Mouse (Mus musculus): ENCODE data around the gene Mgea5. TPM values are rescaled to one million over a fixed set of nuclear protein-coding genes. Genes with fewer than 3 reads are reported as not detected.

The Mgea5 gene
- polyA plus RNA-seq, 1 experiment from 2014 or later = 68.9 TPM

DNA sequence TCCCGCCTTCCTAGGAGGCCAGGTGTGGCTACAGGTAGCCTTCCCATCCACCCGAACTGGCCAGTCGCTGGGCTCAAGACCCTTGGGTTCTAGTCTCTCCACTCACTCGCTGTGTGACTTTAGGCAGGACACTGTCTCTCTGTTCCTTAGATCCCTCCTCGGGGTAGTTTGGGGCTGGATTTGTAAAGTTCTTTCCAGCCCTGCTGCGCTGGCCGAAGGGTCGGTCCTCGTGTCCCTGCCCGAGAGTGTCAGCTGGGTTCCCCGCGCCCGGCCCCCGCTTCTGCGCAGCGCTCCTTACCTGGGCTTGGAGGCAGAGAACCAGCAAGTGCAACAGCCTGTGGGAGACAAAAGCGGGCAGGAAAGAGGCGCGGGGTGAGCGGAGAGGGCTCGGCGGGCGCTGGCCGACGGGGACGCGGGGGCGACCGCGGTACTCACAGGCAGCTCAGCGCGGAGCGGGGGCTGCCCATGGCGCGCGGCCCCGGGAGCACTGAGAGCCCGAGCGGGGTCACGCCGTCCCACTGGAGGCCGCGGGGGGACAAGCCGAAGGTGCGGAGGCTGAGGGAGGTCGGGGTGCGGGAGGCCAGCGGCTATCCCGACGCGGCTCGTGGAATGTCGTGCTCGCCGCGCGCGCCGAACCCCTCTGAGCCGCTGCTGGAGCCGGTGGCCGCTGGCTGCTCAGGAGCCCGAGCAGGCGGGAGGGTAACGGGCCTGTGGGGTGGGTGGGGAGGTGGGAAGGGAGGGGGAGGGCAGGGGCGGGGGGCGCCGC is 41.2 kb downstream of the Mgea5 start, which contains the start of gene Fgf8:
Fgf8 (minus strand) TSS at position 698 of the 766 bp plus-strand sequence.
- Histone ChIP-seq H3K4me1 (peaks cover 61% of the 10 kb centered on the region), H3K27ac (peak within 1 kb of the TSS; percentile 59; the same call in 1 of the 2 replicates), H3K4me3 (peak within 1 kb of the TSS; percentile 57), H3K9me3 (replicated peaks) (no peaks in the 10 kb centered on the region), H3K27me3 (ENCODE audit: low read depth, poor library complexity, severe bottlenecking) (peaks cover 100% of the 10 kb centered on the region), H3K36me3 (0 out of 2 replicates have a peak, but pooled peaks cover 2% of the 10 kb centered on the region)
- under 1% methylated on average over 65 of the region's 68 CpGs for WGBS
- peak; percentile 70 for DNase-seq (ENCODE audit: low spot score)

DNA sequence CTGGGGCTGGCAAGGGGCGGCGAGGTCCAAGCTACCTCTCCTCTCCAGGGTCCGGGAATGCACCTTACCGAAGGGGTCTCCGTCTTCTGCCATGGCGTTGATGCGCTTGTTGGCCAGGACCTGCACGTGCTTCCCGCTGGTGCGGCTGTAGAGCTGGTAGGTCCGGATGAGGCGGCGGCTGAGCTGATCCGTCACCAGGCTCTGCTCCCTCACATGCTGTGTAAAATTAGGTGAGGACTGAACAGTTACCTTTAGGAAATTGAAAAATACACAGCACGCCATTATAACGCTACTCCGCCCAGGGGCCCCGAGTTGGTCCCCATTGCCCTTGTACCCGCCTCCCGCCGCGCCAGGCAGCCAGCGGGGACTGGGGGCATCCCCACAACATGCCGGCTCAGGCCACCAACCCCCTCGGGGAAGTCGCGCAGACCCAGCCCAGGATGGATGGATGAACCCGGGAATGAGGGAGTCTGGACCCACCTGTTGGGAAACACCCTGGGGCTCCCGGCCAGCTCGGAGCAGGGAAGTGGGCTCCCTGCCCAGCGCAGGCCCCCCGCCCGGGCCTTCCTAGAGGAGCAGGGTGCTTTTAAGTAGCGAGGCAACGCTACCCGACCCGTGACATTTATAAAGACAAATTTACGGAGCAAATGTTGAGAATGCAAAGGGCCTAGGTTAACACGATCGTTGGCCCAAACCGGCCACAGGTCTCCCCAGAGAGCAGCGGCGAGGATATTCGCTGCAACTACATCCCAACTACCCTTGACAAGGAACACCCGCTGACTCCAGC is 42.0 kb downstream of the Mgea5 start:
- no peaks in the 10 kb centered on the region for H3K9me3 ChIP-seq (replicated peaks)
- peak; percentile 64 for DNase-seq (ENCODE audit: low spot score)
- peak overlapping the region; percentile 57 for H3K4me3 ChIP-seq
- under 1% methylated on average over 45 of the region's 45 CpGs for WGBS
- no peaks in the 10 kb centered on the region for H3K36me3 ChIP-seq
- H3K27me3 ChIP-seq (ENCODE audit: low read depth, poor library complexity, severe bottlenecking) = peaks cover 100% of the 10 kb centered on the region
- H3K4me1 ChIP-seq = peaks cover 61% of the 10 kb centered on the region
- no peak overlapping the region for H3K27ac ChIP-seq

DNA sequence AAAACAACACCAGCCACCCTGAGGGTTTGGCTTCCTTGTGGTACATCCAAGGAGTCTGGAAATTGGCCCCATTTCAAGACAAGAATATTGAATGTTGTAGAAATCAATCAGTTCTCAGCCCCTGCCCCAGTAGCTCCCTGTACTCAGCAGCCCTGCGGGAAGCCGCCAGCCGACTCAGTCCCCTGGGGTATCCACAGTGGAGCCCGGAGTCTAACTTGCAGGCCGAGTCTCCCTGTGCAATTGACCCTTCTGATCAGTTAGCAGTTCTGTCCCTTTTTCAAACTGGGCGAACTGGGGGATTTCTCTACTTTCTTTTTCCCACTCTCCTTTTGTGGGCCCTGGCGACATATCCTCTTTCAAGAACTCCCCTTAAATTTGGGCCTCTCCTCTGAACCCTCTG is 42.8 kb downstream of the Mgea5 start:
- H3K4me3 ChIP-seq = peak overlapping the region; percentile 57; the same call in 1 of the 2 replicates
- peak; percentile 59 for DNase-seq (ENCODE audit: low spot score)
- peaks cover 58% of the 10 kb centered on the region for H3K4me1 ChIP-seq
- 4% methylated on average over 7 of the region's 7 CpGs for WGBS
- H3K27me3 ChIP-seq (ENCODE audit: low read depth, poor library complexity, severe bottlenecking) = peaks cover 100% of the 10 kb centered on the region
- H3K27ac ChIP-seq = no peak overlapping the region
- H3K36me3 ChIP-seq = no peaks in the 10 kb centered on the region
- no peaks in the 10 kb centered on the region for H3K9me3 ChIP-seq (replicated peaks)

DNA sequence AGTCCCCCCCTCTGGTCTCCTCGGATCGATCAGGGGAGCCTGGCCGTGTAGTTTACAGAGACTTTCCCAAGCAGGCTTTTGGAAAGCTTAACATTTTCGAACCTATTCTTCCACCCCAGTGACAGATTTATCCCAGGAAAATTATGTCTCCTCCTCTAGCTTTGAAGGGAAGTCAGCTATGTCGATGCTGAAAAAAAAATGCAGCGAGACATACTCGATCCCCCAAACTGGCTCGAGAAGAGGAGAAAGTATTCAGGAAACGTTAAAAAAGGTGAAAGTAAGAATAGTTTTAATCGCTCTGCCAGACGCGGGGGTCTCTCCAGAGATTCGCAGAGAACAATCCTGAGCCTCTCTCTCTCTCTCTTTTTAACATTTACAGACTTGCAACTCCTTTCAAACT is 43.4 kb downstream of the Mgea5 start:
- peak overlapping the region; percentile 5; the same call in 1 of the 2 replicates for H3K4me3 ChIP-seq

DNA sequence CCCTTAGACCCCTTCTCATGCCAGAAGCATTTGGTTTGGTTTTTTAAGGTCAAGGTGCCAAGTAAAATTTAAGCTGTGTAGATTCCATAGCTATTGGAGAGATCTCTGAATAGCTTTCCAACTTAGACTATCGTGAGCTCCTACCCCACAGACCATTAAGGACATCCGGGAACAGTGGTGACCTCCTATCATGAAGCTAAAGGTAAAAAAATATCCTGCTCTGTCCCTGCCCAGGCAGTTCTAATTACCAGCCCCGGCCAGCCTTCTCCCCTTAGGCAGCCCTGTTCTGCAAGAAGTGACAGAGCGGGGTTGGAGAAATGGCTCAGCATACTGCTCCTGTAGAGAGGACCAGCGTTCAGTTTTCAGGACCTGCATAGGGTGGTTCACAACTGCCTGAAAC is 45.1 kb downstream of the Mgea5 start:
- no peaks in the 10 kb centered on the region for H3K36me3 ChIP-seq
- H3K4me3 ChIP-seq = no peak overlapping the region
- H3K27me3 ChIP-seq (ENCODE audit: low read depth, poor library complexity, severe bottlenecking) = peaks cover 100% of the 10 kb centered on the region
- H3K4me1 ChIP-seq = peaks cover 74% of the 10 kb centered on the region
- DNase-seq (ENCODE audit: low spot score) = no peak
- WGBS = 53% methylated on average over 5 of the region's 5 CpGs
- H3K9me3 ChIP-seq (replicated peaks) = no peaks in the 10 kb centered on the region
- no peak overlapping the region for H3K27ac ChIP-seq

More for the DNA sequence above, 43.4 kb downstream of the Mgea5 start:
- Histone ChIP-seq H3K27ac (no peak overlapping the region), H3K9me3 (replicated peaks) (no peaks in the 10 kb centered on the region), H3K36me3 (no peaks in the 10 kb centered on the region), H3K4me1 (peaks cover 58% of the 10 kb centered on the region), H3K27me3 (ENCODE audit: low read depth, poor library complexity, severe bottlenecking) (peaks cover 100% of the 10 kb centered on the region)
- DNase-seq (ENCODE audit: low spot score) = no peak
- 11% methylated on average over 13 of the region's 13 CpGs for WGBS

DNA sequence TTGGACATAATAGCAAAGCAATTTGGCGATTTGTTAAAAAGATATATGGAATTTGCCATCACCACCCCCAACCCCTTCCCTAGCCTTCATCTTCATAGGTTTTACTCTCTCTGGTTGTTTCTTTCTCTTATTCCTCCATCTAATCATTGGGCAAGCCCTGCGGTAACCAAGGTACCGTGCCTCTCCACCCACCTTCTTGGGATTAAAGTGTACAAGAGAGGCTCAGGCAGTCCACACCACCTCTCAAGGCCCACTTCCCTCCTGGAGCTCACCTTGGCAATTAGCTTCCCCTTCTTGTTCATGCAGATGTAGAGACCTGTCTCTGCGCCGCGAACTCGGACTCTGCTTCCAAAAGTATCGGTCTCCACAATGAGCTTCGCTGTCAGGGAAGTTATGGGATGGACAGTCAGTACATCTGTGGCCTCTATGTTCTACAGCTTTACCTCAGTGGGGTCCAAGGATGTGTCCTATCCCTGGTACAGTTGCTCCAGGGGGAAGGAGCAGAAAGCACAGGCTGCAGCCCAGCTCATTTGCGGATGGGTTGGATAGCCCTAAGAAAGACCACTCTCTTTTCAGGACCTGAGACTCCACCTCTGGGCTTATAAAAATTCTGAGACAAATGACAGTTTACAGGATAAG is 45.7 kb downstream of the Mgea5 start:
- WGBS = 74% methylated on average over 10 of the region's 10 CpGs
- Histone ChIP-seq H3K27me3 (ENCODE audit: low read depth, poor library complexity, severe bottlenecking) (peaks cover 100% of the 10 kb centered on the region), H3K27ac (no peak overlapping the region), H3K9me3 (replicated peaks) (no peaks in the 10 kb centered on the region), H3K4me3 (no peak overlapping the region; the same call in 1 of the 2 replicates), H3K4me1 (peaks cover 73% of the 10 kb centered on the region), H3K36me3 (no peaks in the 10 kb centered on the region)
- DNase-seq (ENCODE audit: low spot score) = no peak

DNA sequence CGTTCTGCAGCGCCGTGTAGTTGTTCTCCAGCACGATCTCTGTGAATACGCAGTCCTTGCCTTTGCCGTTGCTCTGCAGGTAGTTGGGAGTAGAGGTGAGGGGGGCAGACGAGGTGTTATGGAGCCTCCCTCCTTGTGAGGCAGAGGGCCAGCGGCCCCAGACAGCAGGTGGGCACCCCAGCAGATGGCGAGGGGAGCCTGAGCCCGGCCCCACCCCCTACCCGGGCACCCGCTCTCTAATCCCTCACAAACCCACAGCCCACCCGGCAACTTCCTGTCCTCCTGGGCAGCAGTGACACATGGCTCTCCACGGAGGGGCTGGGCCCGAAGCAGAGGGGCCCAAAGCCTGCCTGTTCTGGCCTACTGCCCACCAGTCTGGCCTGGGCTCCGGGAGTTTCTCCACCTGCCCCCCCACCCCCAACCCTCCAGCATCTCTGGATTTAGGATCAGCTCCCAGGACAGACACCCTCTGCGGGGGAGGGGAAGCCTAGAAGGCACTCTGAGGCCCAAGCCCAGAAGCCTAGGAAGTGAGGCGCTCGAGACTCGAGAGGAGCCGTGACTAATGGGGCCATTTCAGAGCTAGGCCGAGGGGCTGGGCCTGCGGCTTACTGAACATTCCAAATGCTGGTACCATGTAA is 46.3 kb downstream of the Mgea5 start:
- Histone ChIP-seq H3K27me3 (ENCODE audit: low read depth, poor library complexity, severe bottlenecking) (peaks cover 100% of the 10 kb centered on the region), H3K4me3 (peak overlapping the region; percentile 46), H3K9me3 (replicated peaks) (no peaks in the 10 kb centered on the region), H3K36me3 (no peaks in the 10 kb centered on the region), H3K4me1 (peaks cover 67% of the 10 kb centered on the region), H3K27ac (peak overlapping the region; percentile 59)
- peak; percentile 67 for DNase-seq (ENCODE audit: low spot score)
- 13% methylated on average over 23 of the region's 23 CpGs for WGBS

DNA sequence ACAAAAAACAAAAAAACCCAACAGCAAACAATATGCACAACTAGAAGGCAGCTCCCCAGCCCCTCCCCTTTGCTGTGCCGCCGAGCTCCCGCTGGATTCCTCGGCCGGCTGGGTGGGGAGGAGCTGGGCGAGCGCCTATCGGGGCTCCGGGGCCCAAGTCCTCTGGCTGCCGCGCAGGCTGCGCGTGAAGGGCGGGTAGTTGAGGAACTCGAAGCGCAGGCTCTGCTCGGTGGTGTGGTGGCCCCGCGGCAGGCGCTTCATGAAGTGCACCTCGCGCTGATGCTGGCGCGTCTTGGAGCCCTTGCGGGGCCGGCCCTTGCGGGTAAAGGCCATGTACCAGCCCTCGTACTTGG is 46.8 kb downstream of the Mgea5 start:
- Histone ChIP-seq H3K36me3 (no peaks in the 10 kb centered on the region), H3K27ac (peak overlapping the region; percentile 59), H3K4me3 (peak overlapping the region; percentile 46), H3K4me1 (peaks cover 63% of the 10 kb centered on the region), H3K27me3 (ENCODE audit: low read depth, poor library complexity, severe bottlenecking) (peaks cover 100% of the 10 kb centered on the region), H3K9me3 (replicated peaks) (no peaks in the 10 kb centered on the region)
- 2% methylated on average over 28 of the region's 28 CpGs for WGBS
- no peak for DNase-seq (ENCODE audit: low spot score)

DNA sequence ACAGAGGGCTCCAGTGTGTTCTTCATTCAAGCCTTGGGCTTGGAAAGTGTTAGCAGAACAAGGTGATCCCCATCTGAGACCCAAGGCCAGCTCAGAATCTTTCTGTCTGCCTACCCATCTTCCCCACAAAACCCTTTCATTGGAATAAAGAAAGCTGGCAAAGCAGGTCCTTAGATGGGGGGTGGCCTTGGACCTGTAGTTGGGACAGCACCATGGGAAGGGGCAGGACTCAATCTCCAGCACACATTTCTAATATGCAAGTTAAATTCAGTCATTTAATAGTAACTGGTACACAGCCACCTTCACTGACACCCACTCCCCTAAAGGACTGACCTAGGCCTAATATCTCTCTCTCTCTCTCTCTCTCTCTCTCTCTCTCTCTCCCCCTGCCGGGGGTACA is 47.4 kb downstream of the Mgea5 start:
- no peak for DNase-seq (ENCODE audit: low spot score)
- peak overlapping the region; percentile 46; the same call in 1 of the 2 replicates for H3K4me3 ChIP-seq
- H3K36me3 ChIP-seq = no peaks in the 10 kb centered on the region
- H3K27ac ChIP-seq = no peak overlapping the region
- H3K9me3 ChIP-seq (replicated peaks) = no peaks in the 10 kb centered on the region
- WGBS = 39% methylated on average over 1 of the region's 1 CpGs
- H3K27me3 ChIP-seq (ENCODE audit: low read depth, poor library complexity, severe bottlenecking) = peaks cover 100% of the 10 kb centered on the region
- H3K4me1 ChIP-seq = peaks cover 57% of the 10 kb centered on the region

DNA sequence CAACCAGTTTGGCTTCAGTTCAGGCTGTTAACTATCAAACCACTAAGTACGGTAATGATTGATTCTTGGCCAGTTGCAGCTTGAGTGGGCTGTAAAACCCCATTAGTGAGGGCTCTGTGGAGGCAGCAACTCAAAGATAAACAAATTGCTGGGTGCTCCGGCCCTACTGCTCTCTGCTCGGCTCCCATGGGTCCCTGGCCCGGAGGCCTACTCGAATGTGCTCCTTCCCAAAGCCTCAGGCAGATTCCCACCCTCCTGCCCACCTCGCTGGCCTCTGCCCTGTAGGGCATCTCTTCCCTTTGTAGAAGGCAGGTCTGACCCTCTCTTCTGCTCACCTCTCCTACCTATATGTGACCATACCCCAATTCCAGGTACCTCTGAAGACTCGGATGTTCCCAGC is 48.9 kb downstream of the Mgea5 start:
- Histone ChIP-seq H3K4me3 (no peak overlapping the region), H3K36me3 (no peaks in the 10 kb centered on the region), H3K9me3 (replicated peaks) (no peaks in the 10 kb centered on the region), H3K27ac (no peak overlapping the region), H3K4me1 (peaks cover 45% of the 10 kb centered on the region), H3K27me3 (ENCODE audit: low read depth, poor library complexity, severe bottlenecking) (peaks cover 100% of the 10 kb centered on the region)
- WGBS = 11% methylated on average over 7 of the region's 7 CpGs
- no peak for DNase-seq (ENCODE audit: low spot score)

DNA sequence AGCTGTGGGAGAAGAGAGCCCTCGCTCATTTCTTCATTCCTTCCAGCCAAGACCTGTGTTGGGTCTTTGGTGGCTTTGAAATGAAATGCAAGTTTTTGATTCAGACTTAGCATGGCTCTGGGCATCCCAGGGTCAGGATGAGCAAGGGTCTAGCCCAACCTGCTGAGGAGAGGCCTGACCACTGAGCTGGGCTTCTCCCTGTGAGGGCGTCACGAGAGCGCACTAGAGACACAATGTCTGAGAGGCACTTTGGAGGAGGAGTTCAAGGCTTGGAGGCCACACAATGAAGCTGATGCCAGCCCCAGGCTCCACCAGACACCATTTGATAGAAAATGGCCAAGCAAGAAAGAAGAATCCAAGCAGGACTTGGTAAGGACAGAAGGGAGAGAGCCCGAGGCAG is 49.4 kb downstream of the Mgea5 start:
- 41% methylated on average over 5 of the region's 5 CpGs for WGBS
- Histone ChIP-seq H3K4me1 (peaks cover 42% of the 10 kb centered on the region), H3K36me3 (no peaks in the 10 kb centered on the region), H3K4me3 (no peak overlapping the region), H3K27ac (no peak overlapping the region), H3K27me3 (ENCODE audit: low read depth, poor library complexity, severe bottlenecking) (peaks cover 98% of the 10 kb centered on the region), H3K9me3 (replicated peaks) (no peaks in the 10 kb centered on the region)
- DNase-seq (ENCODE audit: low spot score) = no peak

DNA sequence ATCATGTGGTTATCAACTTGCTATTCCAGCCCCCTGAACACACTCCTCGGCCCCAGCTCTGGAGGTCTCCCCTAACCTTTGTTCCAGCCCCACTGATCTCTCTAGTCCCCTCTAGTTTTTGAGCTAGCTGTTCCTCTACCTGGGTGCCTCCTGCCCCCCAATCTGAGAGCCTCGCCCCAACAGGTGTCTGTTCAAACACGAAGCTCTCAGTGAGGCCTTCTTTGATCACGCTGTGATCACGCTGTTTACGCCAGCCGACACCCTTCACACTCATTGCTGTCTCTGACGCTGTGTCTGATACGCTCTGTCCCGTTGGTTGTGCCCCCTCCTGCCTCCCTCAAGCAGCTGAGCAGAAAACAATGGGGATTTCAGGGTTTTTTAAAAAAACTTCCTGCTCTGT is 50.1 kb downstream of the Mgea5 start:
- Histone ChIP-seq H3K4me1 (peaks cover 41% of the 10 kb centered on the region), H3K27me3 (ENCODE audit: low read depth, poor library complexity, severe bottlenecking) (peaks cover 98% of the 10 kb centered on the region), H3K36me3 (no peaks in the 10 kb centered on the region), H3K27ac (no peak overlapping the region), H3K4me3 (no peak overlapping the region), H3K9me3 (replicated peaks) (no peaks in the 10 kb centered on the region)
- 7% methylated on average over 10 of the region's 10 CpGs for WGBS
- no peak for DNase-seq (ENCODE audit: low spot score)

Data from limb, embryonic 10.5 days (tissue).